Mouse (Mus musculus): Measurements from ENCODE around the gene Il13. TPM values are rescaled to one million over a fixed set of nuclear protein-coding genes. Genes with fewer than 3 reads are reported as not detected.

Gene Il13
- polyA plus RNA-seq, 1 experiment, result not detected

DNA sequence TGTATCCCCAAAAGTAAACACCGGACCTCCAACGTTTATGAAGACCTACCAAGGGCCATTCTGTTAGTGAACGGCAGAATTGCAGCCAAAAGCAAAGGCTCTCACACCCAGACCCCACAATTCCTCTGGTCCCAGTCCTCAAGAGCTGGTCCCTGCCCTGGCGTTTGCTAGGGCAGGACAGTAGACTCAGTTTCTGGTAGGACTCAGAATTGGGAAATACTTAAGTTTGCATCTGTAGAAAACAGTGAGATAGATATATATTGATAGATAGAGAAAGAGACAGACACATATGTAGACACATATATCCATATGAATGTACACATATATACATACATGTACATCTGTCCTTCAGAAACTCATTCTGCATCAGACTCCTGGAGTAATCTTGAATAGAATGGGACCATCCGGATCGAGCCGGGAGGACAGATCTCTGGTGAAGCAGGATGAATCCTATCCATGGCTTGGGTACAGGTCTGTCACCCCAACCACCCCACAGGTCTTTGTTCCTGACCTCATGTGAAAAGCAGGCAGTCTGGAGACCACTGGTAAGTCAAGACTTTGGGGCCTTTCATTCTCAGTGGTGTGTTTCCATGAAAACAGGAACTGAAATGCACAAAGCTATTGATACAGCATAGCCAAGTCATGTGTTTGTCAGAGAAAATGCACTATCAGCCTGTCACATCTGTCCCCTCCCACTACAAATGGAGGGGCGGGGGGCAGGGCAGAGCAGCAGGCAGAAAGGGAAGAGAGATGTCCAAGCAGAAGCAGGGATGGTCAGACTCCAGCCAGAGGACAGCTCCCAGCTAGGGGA lies 17.5 kb downstream of the Il13 start:
- Histone ChIP-seq H3K4me1 (ENCODE audit: control insufficient read depth, insufficient read depth, low read length) (peaks cover under 1% of the 10 kb centered on the region; the same call in 1 of the 2 replicates), H3K27ac (ENCODE audit: control insufficient read depth, insufficient read depth, low read depth, low read length, poor library complexity) (0 out of 2 replicates have a peak overlapping the region, but pooled peaks have one; percentile 47), H3K4me3 (replicated peaks; ENCODE audit: control insufficient read depth, low read depth, low read length) (peak overlapping the region; percentile 51)
- no peak for TF ChIP-seq POLR2A (IDR thresholded peaks at IDR 0.05; ENCODE audit: borderline replicate concordance, control insufficient read depth, low read depth, low read length)
- TF ChIP-seq CTCF (IDR thresholded peaks at IDR 0.05; ENCODE audit: control insufficient read depth, insufficient read depth, low read length), result no peak
- WGBS, result 59% methylated on average over 8 of the region's 8 CpGs

DNA sequence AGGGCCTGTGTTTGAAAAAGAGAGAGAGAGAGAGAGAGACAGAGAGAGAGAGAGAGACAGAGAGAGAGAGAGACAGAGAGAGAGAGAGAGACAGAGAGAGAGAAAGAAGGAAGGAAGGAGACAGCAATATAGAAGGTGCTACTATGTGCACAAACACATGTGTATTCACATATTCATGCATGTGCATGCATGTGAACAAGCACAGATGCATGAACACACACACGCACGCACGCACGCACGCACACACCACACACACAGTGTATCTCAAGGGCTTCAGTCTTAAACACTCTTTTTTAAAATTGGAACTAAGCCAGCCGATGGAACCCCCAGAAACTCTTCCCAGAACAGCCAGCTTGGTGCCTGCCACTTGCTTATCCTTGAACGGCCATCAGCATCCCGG lies 18.9 kb downstream of the Il13 start:
- no peak for TF ChIP-seq POLR2A (IDR thresholded peaks at IDR 0.05; ENCODE audit: borderline replicate concordance, control insufficient read depth, low read depth, low read length)
- no peak for TF ChIP-seq CTCF (IDR thresholded peaks at IDR 0.05; ENCODE audit: control insufficient read depth, insufficient read depth, low read length)
- WGBS, result 83% methylated on average over 8 of the region's 8 CpGs
- Histone ChIP-seq H3K4me1 (ENCODE audit: control insufficient read depth, insufficient read depth, low read length) (no peaks in the 10 kb centered on the region), H3K27ac (ENCODE audit: control insufficient read depth, insufficient read depth, low read depth, low read length, poor library complexity) (no peak overlapping the region), H3K4me3 (replicated peaks; ENCODE audit: control insufficient read depth, low read depth, low read length) (peak overlapping the region; percentile 53)

DNA sequence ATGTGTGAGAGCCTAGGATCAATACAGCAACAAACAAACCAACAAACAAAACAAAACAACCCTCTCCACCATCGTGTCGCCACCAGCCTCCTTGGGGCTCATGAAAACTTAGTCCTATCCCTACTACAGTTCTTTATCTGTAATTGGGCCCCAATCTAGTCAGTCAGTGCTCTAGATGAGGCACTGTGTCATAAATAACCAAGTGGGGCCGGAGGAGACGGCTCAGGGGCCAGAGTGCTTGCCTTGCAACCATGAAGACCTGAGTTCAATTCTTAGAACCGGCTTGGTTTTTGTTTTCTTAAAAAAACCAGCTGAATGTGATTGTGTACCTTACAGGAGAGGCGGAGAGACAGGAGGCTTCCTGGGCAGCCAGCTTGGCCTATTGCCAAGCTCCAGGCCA lies 19.3 kb downstream of the Il13 start:
- WGBS, result 62% methylated on average over 6 of the region's 6 CpGs
- H3K4me1 ChIP-seq (ENCODE audit: control insufficient read depth, insufficient read depth, low read length), result no peaks in the 10 kb centered on the region
- H3K4me3 ChIP-seq (replicated peaks; ENCODE audit: control insufficient read depth, low read depth, low read length), result no peak overlapping the region
- H3K27ac ChIP-seq (ENCODE audit: control insufficient read depth, insufficient read depth, low read depth, low read length, poor library complexity), result no peak overlapping the region
- TF ChIP-seq POLR2A (IDR thresholded peaks at IDR 0.05; ENCODE audit: borderline replicate concordance, control insufficient read depth, low read depth, low read length) (no peak), CTCF (IDR thresholded peaks at IDR 0.05; ENCODE audit: control insufficient read depth, insufficient read depth, low read length) (no peak)

DNA sequence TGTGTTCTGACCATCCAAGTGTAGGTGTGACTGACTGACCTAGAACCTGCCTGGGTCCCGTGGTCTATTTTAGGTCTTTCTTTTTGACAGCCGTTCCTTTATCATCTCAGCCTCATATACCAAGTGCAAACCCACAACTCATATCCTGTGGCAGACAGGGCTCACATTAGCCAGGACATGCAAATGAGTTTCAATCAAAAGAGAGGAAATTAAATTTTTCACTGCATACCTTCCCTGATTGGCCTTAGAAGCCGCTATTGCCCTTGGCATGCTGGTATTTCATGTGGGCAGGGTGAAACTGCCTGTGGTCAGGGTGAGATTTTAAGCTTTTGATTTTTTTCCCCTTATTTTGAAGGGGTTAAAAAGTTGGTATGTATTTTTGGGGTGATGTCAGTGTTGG lies 24.8 kb downstream of the Il13 start:
- no peak for TF ChIP-seq POLR2A (IDR thresholded peaks at IDR 0.05; ENCODE audit: borderline replicate concordance, control insufficient read depth, low read depth, low read length)
- peaks cover 1% of the 10 kb centered on the region; the same call in 1 of the 2 replicates for H3K4me1 ChIP-seq (ENCODE audit: control insufficient read depth, insufficient read depth, low read length)
- 5% methylated on average over 3 of the region's 3 CpGs for WGBS
- no peak overlapping the region for H3K27ac ChIP-seq (ENCODE audit: control insufficient read depth, insufficient read depth, low read depth, low read length, poor library complexity)
- H3K4me3 ChIP-seq (replicated peaks; ENCODE audit: control insufficient read depth, low read depth, low read length), result no peak overlapping the region

DNA sequence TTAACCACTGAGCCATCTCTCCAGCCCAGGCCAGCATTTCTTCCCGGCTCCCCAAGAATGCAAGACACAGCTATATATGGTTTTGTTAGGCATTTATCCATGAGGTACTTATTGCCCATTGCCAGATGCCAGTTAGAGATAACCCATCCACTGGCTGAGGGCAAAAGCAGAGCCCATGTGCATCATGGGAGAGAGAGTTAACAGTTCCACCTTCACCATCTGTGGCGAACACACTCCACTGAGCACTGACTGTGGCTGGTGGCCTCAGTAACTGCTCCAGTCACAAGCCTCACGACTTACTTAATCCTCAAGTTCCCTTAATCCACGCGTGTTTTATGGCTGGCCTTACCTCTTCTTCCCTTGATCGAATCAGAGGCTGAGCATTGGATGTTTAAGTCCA lies 25.3 kb downstream of the Il13 start:
- Histone ChIP-seq H3K4me3 (replicated peaks; ENCODE audit: control insufficient read depth, low read depth, low read length) (no peak overlapping the region), H3K27ac (ENCODE audit: control insufficient read depth, insufficient read depth, low read depth, low read length, poor library complexity) (no peak overlapping the region), H3K4me1 (ENCODE audit: control insufficient read depth, insufficient read depth, low read length) (peaks cover 1% of the 10 kb centered on the region; the same call in 1 of the 2 replicates)
- 15% methylated on average over 6 of the region's 6 CpGs for WGBS
- no peak for TF ChIP-seq CTCF (IDR thresholded peaks at IDR 0.05; ENCODE audit: control insufficient read depth, insufficient read depth, low read length)
- TF ChIP-seq POLR2A (IDR thresholded peaks at IDR 0.05; ENCODE audit: borderline replicate concordance, control insufficient read depth, low read depth, low read length), result no peak

DNA sequence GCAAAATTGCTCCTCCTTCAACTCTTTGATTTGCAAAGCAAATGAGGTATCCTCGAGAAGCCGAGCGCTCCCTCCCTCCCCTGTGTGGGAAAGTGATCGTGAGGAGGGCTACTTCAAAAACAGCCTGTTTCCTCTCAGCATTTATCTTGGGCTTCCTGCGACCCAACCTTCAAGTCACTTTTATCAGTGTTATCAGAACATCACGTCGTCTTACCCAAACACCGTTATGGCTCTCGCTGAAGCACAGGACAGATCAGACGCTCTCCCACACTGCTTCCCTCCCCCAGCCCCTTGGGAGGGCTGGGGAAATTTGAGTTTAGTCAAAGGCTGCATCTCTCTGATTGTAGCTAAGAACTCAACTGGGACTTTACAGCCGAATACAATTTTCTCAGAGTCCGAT lies 28.9 kb downstream of the Il13 start:
- TF ChIP-seq CTCF (IDR thresholded peaks at IDR 0.05; ENCODE audit: control insufficient read depth, insufficient read depth, low read length), result no peak
- no peak for TF ChIP-seq POLR2A (IDR thresholded peaks at IDR 0.05; ENCODE audit: borderline replicate concordance, control insufficient read depth, low read depth, low read length)
- H3K27ac ChIP-seq (ENCODE audit: control insufficient read depth, insufficient read depth, low read depth, low read length, poor library complexity), result no peak overlapping the region; the same call in 1 of the 2 replicates
- 5% methylated on average over 12 of the region's 12 CpGs for WGBS

DNA sequence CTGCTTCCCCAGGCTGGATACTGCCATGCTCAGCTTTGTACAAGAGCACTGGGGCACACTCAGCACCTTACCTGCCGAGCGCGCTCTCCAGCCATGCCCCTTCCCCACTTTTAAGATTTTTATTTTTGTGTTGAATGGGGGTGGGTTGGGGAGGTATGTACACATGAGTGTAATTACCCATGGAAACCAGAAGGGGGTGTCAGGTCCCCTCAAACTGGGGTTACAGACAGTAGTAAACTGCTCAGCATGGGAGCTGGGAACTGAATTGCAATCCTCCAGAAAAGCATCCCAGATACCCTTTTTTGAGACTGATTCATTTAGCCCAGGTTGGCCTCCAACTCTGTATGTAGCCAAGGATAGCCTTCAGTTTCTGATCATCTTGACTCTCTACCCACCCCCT lies 29.5 kb downstream of the Il13 start:
- TF ChIP-seq POLR2A (IDR thresholded peaks at IDR 0.05; ENCODE audit: borderline replicate concordance, control insufficient read depth, low read depth, low read length), result no peak
- no peak for TF ChIP-seq CTCF (IDR thresholded peaks at IDR 0.05; ENCODE audit: control insufficient read depth, insufficient read depth, low read length)
- Histone ChIP-seq H3K27ac (ENCODE audit: control insufficient read depth, insufficient read depth, low read depth, low read length, poor library complexity) (no peak overlapping the region), H3K4me1 (ENCODE audit: control insufficient read depth, insufficient read depth, low read length) (peaks cover 1% of the 10 kb centered on the region; the same call in 1 of the 2 replicates), H3K4me3 (replicated peaks; ENCODE audit: control insufficient read depth, low read depth, low read length) (no peak overlapping the region)
- WGBS, result 87% methylated on average over 3 of the region's 3 CpGs

More for the DNA sequence above, 28.9 kb downstream of the Il13 start:
- Histone ChIP-seq H3K4me1 (ENCODE audit: control insufficient read depth, insufficient read depth, low read length) (peaks cover 1% of the 10 kb centered on the region; the same call in 1 of the 2 replicates), H3K4me3 (replicated peaks; ENCODE audit: control insufficient read depth, low read depth, low read length) (no peak overlapping the region)

DNA sequence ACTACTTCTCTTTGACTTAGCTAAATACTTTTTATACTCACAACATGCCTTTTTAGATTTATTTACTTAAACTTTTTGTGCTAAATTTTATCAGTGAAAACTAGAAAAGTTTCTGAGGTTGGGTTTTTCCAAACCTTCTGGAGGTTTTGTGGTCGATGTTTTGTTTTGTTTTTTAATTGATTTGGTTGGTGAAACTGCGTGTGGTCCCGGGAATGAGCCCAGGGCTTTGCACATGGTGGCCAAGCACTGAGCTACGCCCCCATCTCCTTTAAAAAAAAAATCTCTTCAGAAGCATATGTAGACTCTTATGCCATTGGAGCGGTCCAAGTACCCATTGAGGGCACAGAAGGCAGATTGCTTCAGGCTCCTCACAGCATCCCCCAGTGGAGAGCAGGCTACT lies 43.4 kb downstream of the Il13 start:
- WGBS, result 79% methylated on average over 5 of the region's 5 CpGs
- H3K4me3 ChIP-seq (replicated peaks; ENCODE audit: control insufficient read depth, low read depth, low read length), result no peak overlapping the region
- no peak overlapping the region for H3K27ac ChIP-seq (ENCODE audit: control insufficient read depth, insufficient read depth, low read depth, low read length, poor library complexity)
- no peaks in the 10 kb centered on the region for H3K4me1 ChIP-seq (ENCODE audit: control insufficient read depth, insufficient read depth, low read length)
- TF ChIP-seq POLR2A (IDR thresholded peaks at IDR 0.05; ENCODE audit: borderline replicate concordance, control insufficient read depth, low read depth, low read length) (no peak), CTCF (IDR thresholded peaks at IDR 0.05; ENCODE audit: control insufficient read depth, insufficient read depth, low read length) (no peak)
